Mouse (Mus musculus): Measurements from ENCODE around the gene Ice1.

Ice1 gene

GRCm38 (mm10) chr13:70641381-70641780 lies 3.9 kb upstream of the Ice1 start:
- intact Hi-C loops (cut with DNase I), result loop anchor here (5.0 kb wide), 2 partner anchors 126 to 361 kb away; no protein-coding TSS in a partner anchor

DNA sequence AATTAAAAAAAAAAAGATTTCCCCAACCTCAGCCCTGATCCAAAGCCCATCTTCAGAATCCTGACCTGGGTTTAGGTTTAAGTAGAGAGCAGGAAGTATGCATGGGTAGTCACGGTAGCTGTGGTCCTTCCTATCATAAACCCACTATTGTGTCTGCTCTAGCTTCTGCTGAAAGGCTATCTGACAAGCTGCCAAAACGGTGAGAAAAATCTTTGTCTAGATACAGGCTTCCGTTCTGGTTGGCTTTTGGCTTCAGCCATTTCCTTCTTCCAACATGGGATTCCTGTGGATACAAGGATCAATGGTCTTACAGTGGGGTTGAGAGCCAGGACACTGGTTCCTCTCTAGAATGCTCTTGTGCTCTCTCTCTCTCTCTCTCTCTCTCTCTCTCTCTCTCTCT lies 2.2 kb upstream of the Ice1 start:
- intact Hi-C loops (cut with DNase I), result loop anchor here (5.0 kb wide), 2 partner anchors 128 to 363 kb away; no protein-coding TSS in a partner anchor

GRCm38 (mm10) chr13:70637662-70638291 lies 343 bp upstream of the Ice1 start:
- intact Hi-C loops (cut with DNase I), result no loop called here

GRCm38 (mm10) chr13:70636706-70637105 lies 728 bp downstream of the Ice1 start:
- intact Hi-C loops (cut with DNase I), result no loop called here

DNA sequence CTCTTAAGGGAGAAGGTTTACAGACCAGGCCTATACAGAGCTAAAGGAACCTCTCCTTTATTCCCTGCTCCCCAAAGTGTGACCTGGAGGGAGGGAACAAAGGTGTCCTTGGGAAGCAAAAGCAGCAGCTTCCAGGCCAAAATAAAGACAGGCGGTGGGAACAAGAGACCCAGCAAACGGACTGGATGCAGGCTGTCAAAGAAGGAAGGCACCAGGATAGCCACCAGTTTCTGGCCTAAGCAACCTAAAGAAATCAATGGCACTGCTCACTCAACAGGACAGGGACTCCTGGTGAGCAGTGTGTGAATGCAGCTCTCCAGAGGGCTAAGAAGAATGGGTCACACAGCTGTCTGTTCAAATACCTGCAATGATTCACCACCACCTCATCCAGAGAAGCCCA lies 1.8 kb downstream of the Ice1 start:
- intact Hi-C loops (cut with DNase I), result no loop called here

DNA sequence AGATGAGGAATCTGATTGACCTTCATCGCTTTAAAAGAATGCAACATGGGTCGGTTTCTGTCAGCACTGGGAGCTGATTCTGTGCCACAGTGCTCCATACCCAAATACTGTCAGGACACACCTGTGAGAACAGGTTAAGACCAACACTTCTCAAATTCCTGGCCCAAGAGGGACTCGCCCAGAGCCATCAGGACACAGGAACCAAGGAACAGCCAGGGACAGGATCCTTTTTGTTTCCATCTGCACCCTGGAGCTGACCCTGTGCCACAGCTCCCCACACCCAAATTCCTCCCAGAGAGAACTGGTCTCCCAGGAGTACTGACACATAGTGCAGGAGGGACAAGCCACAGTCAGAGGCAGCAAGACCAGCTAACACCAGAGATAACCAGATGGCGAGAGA lies 11.0 kb downstream of the Ice1 start:
- intact Hi-C loops (cut with DNase I), result no loop called here

- intact Hi-C loops (cut with DNase I), result no loop called here
Measured at GRCm38 (mm10) chr13:70625665-70626064, 11.8 kb downstream of the Ice1 start.

GRCm38 (mm10) chr13:70624445-70624844 lies 13.0 kb downstream of the Ice1 start:
- intact Hi-C loops (cut with DNase I), result no loop called here

- intact Hi-C loops (cut with DNase I), result no loop called here
Measured at GRCm38 (mm10) chr13:70622461-70623057, 14.9 kb downstream of the Ice1 start.

DNA sequence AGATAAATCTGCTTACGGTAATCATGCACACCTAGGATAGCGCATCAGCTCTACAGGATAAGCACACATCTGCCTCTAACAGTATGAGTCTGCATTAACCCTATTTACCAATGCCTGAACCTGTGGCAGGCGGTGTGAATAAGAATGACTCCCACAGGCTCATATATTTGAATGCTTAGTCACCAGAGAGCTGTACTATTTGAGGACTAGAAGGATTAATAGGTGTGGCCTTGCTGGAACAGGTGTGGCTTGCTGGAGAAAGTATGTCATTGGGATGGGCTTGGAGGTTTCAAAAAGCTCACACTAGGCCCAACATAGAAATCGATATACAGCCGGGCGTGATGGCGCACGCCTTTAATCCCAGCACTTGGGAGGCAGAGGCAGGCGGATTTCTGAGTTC lies 15.9 kb downstream of the Ice1 start:
- intact Hi-C loops (cut with DNase I), result no loop called here

DNA sequence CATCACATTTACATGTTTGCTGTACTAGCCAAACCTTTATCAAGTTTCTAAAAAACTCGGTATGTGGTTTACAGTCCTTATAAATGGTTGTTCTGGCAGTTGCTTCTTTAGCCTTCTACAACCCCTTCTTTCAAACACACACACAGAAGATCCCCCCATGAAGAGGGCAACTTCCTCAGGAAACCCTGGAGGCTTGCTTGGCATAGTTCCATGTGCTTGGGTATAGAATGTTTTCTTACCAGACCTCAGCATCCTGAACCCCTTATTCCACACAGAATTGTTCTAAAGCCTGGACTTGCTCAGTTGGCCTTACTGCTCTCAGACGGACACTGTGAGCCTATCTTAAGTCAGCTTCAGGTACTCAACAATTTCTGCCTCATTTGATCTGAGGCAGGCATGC lies 24.6 kb downstream of the Ice1 start:
- intact Hi-C loops (cut with DNase I), result no loop called here

GRCm38 (mm10) chr13:70610431-70611420 lies 26.7 kb downstream of the Ice1 start:
- intact Hi-C loops (cut with DNase I), result no loop called here

DNA sequence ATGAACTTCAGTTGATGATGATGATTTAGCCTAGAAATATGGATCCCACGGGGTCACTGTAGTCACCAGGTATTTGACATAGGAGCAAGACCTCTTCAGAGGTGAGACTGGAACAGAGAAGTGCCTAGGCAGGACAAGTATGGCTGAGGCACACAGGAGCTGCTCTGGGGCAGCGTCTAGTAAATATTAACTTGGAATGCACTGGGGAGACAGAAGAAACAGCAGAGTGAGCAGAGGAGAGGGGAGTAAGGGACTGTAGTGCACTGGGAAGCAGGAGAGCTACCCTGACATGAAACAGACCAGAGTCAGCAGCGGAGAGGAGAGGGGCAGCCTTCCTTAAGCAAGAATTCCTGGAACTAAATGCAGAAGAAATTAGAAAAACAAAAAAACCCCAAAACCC lies 27.8 kb downstream of the Ice1 start:
- intact Hi-C loops (cut with DNase I), result no loop called here

GRCm38 (mm10) chr13:70605366-70605765 lies 32.1 kb downstream of the Ice1 start:
- intact Hi-C loops (cut with DNase I), result no loop called here

DNA sequence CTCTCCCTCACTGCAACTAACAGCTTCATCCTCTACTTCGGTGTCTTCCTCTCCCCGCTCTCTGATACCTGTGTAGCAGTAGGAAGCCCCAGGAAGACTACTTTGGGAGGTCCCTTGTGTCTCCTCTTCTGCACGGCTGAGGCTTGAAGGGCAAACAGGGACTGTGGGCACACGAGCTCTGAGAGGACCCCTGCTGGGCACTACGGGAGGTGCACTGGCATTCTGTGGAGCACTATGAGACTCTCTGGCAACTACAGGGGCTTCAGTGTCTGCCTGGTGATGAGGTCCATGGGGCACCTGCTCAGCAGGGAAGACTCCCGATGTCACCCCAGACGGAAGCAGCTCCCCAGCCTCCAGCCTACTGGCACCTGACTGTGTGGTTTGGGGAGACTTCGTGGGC lies 32.7 kb downstream of the Ice1 start:
- intact Hi-C loops (cut with DNase I), result no loop called here

DNA sequence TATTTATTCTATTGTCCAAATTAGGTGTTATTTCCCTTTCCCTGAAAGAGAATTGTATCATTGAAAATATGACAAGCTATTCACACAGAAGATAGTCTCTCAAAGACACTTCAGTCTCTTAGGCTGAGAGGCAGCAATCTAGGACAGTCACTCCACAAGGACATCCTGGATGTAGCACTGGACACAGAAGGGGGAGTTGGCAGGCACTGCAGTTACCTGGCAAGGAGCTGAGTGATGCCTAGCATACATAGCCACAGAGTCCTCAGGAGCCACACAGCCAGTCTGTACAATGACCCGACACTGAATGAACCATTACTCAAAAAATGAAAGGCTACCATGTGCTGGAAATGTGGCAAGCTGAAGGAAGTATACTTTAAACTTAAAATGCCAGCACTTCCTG lies 35.9 kb downstream of the Ice1 start:
- intact Hi-C loops (cut with DNase I), result no loop called here

GRCm38 (mm10) chr13:70599964-70600619 lies 37.3 kb downstream of the Ice1 start:
- intact Hi-C loops (cut with DNase I), result no loop called here

- intact Hi-C loops (cut with DNase I), result no loop called here
Measured at GRCm38 (mm10) chr13:70598941-70599340, 38.5 kb downstream of the Ice1 start.

GRCm38 (mm10) chr13:70596901-70597300 lies 40.5 kb downstream of the Ice1 start:
- intact Hi-C loops (cut with DNase I), result no loop called here

DNA sequence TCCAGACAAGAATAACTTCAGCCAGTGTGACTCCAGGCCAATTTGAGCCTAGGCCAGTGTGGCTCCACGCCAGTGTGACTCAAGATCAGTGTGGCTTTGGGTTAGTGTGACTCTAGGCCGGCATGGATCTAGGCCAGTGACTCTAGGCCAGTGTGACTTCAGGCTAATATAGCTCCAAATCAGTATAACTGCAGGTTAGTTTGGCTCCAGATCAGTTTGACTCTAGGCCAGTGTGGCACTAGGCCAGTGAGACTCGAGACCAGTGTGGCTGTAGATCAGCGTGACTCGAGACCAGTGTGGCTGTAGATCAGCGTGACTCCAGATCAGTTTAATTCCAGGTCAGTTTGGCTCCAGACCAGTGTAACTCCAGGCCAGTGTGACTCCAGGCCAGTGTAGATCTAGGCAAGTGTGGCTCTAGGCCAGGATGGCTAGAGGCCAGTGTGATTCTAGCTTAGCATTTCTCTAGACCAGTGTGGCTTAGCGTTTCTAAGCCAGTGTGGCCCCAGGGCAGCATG lies 47.1 kb downstream of the Ice1 start:
- intact Hi-C loops (cut with DNase I), result no loop called here

GRCm38 (mm10) chr13:70586969-70587368 lies 50.5 kb downstream of the Ice1 start:
- intact Hi-C loops (cut with DNase I), result no loop called here

All from adrenal gland (tissue).